Mouse (Mus musculus): ENCODE measurements at regions not wholly inside any gene's neighbourhood (a gene's known extent, or its start where the extent isn't known, plus 50 kb on each side); places are given as distances from the start of the nearest gene placed in this dataset.

- WGBS, result 91% methylated on average over 11 of the region's 11 CpGs
- no peak for DNase-seq
- Histone ChIP-seq H3K4me3 (replicated peaks; ENCODE audit: insufficient read depth, low read depth, low read length) (no peak overlapping the region), H3K27me3 (ENCODE audit: control insufficient read depth, insufficient read depth, low read length) (no peaks in the 10 kb centered on the region), H3K4me1 (ENCODE audit: control insufficient read depth, insufficient read depth, low read length) (peaks cover 19% of the 10 kb centered on the region; the same call in 1 of the 2 replicates), H3K27ac (ENCODE audit: insufficient read depth, low read length) (no peak overlapping the region)
- TF ChIP-seq POLR2A (IDR thresholded peaks at IDR 0.05; ENCODE audit: borderline replicate concordance, insufficient read depth, low read length), result no peak
- no peak for TF ChIP-seq CTCF (IDR thresholded peaks at IDR 0.05; ENCODE audit: borderline replicate concordance, insufficient read depth, low read depth, low read length)
These were observed 391.7 kb upstream of the Clint1 start for GRCm38 (mm10) chr11:45460000-45460792.

GRCm38 (mm10) chr11:45464501-45464900 is 387.4 kb upstream of the Clint1 start:
- Histone ChIP-seq H3K27ac (ENCODE audit: insufficient read depth, low read length) (no peak overlapping the region), H3K4me1 (ENCODE audit: control insufficient read depth, insufficient read depth, low read length) (no peaks in the 10 kb centered on the region), H3K27me3 (ENCODE audit: control insufficient read depth, insufficient read depth, low read length) (no peaks in the 10 kb centered on the region), H3K4me3 (replicated peaks; ENCODE audit: insufficient read depth, low read depth, low read length) (no peak overlapping the region)
- WGBS, result 74% methylated on average over 4 of the region's 4 CpGs
- TF ChIP-seq POLR2A (IDR thresholded peaks at IDR 0.05; ENCODE audit: borderline replicate concordance, insufficient read depth, low read length) (no peak), CTCF (IDR thresholded peaks at IDR 0.05; ENCODE audit: borderline replicate concordance, insufficient read depth, low read depth, low read length) (no peak)
- no peak for DNase-seq

- WGBS, result 78% methylated on average over 3 of the region's 3 CpGs
- DNase-seq, result no peak
- TF ChIP-seq POLR2A (IDR thresholded peaks at IDR 0.05; ENCODE audit: borderline replicate concordance, insufficient read depth, low read length) (no peak), CTCF (IDR thresholded peaks at IDR 0.05; ENCODE audit: borderline replicate concordance, insufficient read depth, low read depth, low read length) (no peak)
- Histone ChIP-seq H3K4me1 (ENCODE audit: control insufficient read depth, insufficient read depth, low read length) (peaks cover 4% of the 10 kb centered on the region; the same call in 1 of the 2 replicates), H3K27ac (ENCODE audit: insufficient read depth, low read length) (no peak overlapping the region), H3K4me3 (replicated peaks; ENCODE audit: insufficient read depth, low read depth, low read length) (no peak overlapping the region), H3K27me3 (ENCODE audit: control insufficient read depth, insufficient read depth, low read length) (no peaks in the 10 kb centered on the region)
These were observed 385.5 kb upstream of the Clint1 start for GRCm38 (mm10) chr11:45466350-45466749.

GRCm38 (mm10) chr11:45472171-45472570 is 379.7 kb upstream of the Clint1 start:
- no peak overlapping the region for H3K27ac ChIP-seq (ENCODE audit: insufficient read depth, low read length)
- 13% methylated on average over 5 of the region's 5 CpGs for WGBS
- peak; percentile 93 to 98 for DNase-seq

GRCm38 (mm10) chr11:45476917-45477316 is 374.9 kb upstream of the Clint1 start:
- WGBS, result 71% methylated on average over 4 of the region's 4 CpGs
- DNase-seq, result no peak
- no peak overlapping the region for H3K27ac ChIP-seq (ENCODE audit: insufficient read depth, low read length)

More at GRCm38 (mm10) chr11:45472171-45472570, 379.7 kb upstream of the Clint1 start:
- TF ChIP-seq POLR2A (IDR thresholded peaks at IDR 0.05; ENCODE audit: borderline replicate concordance, insufficient read depth, low read length) (no peak), CTCF (IDR thresholded peaks at IDR 0.05; ENCODE audit: borderline replicate concordance, insufficient read depth, low read depth, low read length) (peak; percentile 44; the same call in 1 of the 2 replicates)
- Histone ChIP-seq H3K27me3 (ENCODE audit: control insufficient read depth, insufficient read depth, low read length) (no peaks in the 10 kb centered on the region), H3K4me3 (replicated peaks; ENCODE audit: insufficient read depth, low read depth, low read length) (no peak overlapping the region), H3K4me1 (ENCODE audit: control insufficient read depth, insufficient read depth, low read length) (peaks cover 16% of the 10 kb centered on the region; the same call in 1 of the 2 replicates)

GRCm38 (mm10) chr11:45485950-45486349 is 365.9 kb upstream of the Clint1 start:
- Histone ChIP-seq H3K4me1 (ENCODE audit: control insufficient read depth, insufficient read depth, low read length) (no peaks in the 10 kb centered on the region), H3K4me3 (replicated peaks; ENCODE audit: insufficient read depth, low read depth, low read length) (no peak overlapping the region), H3K27me3 (ENCODE audit: control insufficient read depth, insufficient read depth, low read length) (no peaks in the 10 kb centered on the region; the same call in 1 of the 2 replicates), H3K27ac (ENCODE audit: insufficient read depth, low read length) (no peak overlapping the region)
- TF ChIP-seq CTCF (IDR thresholded peaks at IDR 0.05; ENCODE audit: borderline replicate concordance, insufficient read depth, low read depth, low read length), result no peak
- no peak for TF ChIP-seq POLR2A (IDR thresholded peaks at IDR 0.05; ENCODE audit: borderline replicate concordance, insufficient read depth, low read length)
- WGBS, result 94% methylated on average over 4 of the region's 4 CpGs
- DNase-seq, result no peak

More at GRCm38 (mm10) chr11:45476917-45477316, 374.9 kb upstream of the Clint1 start:
- Histone ChIP-seq H3K4me3 (replicated peaks; ENCODE audit: insufficient read depth, low read depth, low read length) (no peak overlapping the region), H3K4me1 (ENCODE audit: control insufficient read depth, insufficient read depth, low read length) (peaks cover 9% of the 10 kb centered on the region; the same call in 1 of the 2 replicates), H3K27me3 (ENCODE audit: control insufficient read depth, insufficient read depth, low read length) (no peaks in the 10 kb centered on the region)
- TF ChIP-seq POLR2A (IDR thresholded peaks at IDR 0.05; ENCODE audit: borderline replicate concordance, insufficient read depth, low read length) (no peak), CTCF (IDR thresholded peaks at IDR 0.05; ENCODE audit: borderline replicate concordance, insufficient read depth, low read depth, low read length) (no peak)

GRCm38 (mm10) chr11:45491021-45491967 is 360.6 kb upstream of the Clint1 start:
- 85% methylated on average over 20 of the region's 20 CpGs for WGBS

More at GRCm38 (mm10) chr11:45491021-45491967, 360.6 kb upstream of the Clint1 start:
- no peak for DNase-seq
- Histone ChIP-seq H3K27ac (ENCODE audit: insufficient read depth, low read length) (no peak overlapping the region), H3K4me1 (ENCODE audit: control insufficient read depth, insufficient read depth, low read length) (no peaks in the 10 kb centered on the region), H3K4me3 (replicated peaks; ENCODE audit: insufficient read depth, low read depth, low read length) (no peak overlapping the region), H3K27me3 (ENCODE audit: control insufficient read depth, insufficient read depth, low read length) (no peaks in the 10 kb centered on the region; the same call in 1 of the 2 replicates)
- TF ChIP-seq CTCF (IDR thresholded peaks at IDR 0.05; ENCODE audit: borderline replicate concordance, insufficient read depth, low read depth, low read length) (no peak), POLR2A (IDR thresholded peaks at IDR 0.05; ENCODE audit: borderline replicate concordance, insufficient read depth, low read length) (no peak)

Data from cerebellum, adult 2 months (tissue).